Mouse (Mus musculus) ES-E14 (cell line): ENCODE results near the gene Tsacc. TPM values are rescaled to one million over a fixed set of nuclear protein-coding genes. Genes with fewer than 3 reads are reported as not detected.

Source experiments
- DNase-seq: peaks from one replicate; pipeline ENCODE4 v3.0.0-alpha.2; 2013; ENCODE audit warnings: low read depth, low spot score
- H3K27ac ChIP-seq: 2 replicates; pipeline ENCODE4 v1.5.1; 2012; ENCODE audit warnings: low read depth, mild to moderate bottlenecking, low read length, moderate library complexity, mixed read lengths; ENCODE audit not compliant: poor library complexity, insufficient read depth, severe bottlenecking
- H3K36me3 ChIP-seq: 2 replicates; pipeline ENCODE4 v1.6.1; 2012; ENCODE audit warnings: mild to moderate bottlenecking, low read length, moderate library complexity, mixed read lengths; ENCODE audit not compliant: control insufficient read depth, poor library complexity, insufficient read depth, severe bottlenecking
- H3K4me1 ChIP-seq, 2 experiments: fragments of 150-350 bp in 1 of 2; sonication (generic) in 1 of 2; 2 replicates each; pipeline ENCODE4 v1.6.1; 2012; ENCODE audit warnings: low read length in 2 of 2, mild to moderate bottlenecking in 1 of 2, mixed read lengths in 1 of 2; ENCODE audit not compliant: control insufficient read depth in 2 of 2, insufficient read depth in 2 of 2, poor library complexity in 1 of 2
- H3K4me3 ChIP-seq, 2 experiments: fragments of 150-350 bp in 1 of 2; sonication (generic) in 1 of 2; 2 replicates each; pipeline ENCODE4 v1.5.1; 2012; ENCODE audit warnings: low read length in 2 of 2, low read depth in 1 of 2, mild to moderate bottlenecking in 1 of 2, mixed read lengths in 1 of 2; ENCODE audit not compliant: insufficient read depth in 1 of 2, poor library complexity in 1 of 2, severe bottlenecking in 1 of 2
- H3K9ac ChIP-seq: 2 replicates; pipeline ENCODE4 v1.6.1; 2012; ENCODE audit warnings: low read depth, mild to moderate bottlenecking, low read length, mixed read lengths; ENCODE audit not compliant: poor library complexity, insufficient read depth, severe bottlenecking
- H3K9me3 ChIP-seq: fragments of 150-350 bp; sonication (generic); 2 replicates; pipeline ENCODE4 v1.6.1; 2012; ENCODE audit warnings: low read depth, mild to moderate bottlenecking, low read length; ENCODE audit not compliant: control insufficient read depth, insufficient read depth
- CHD2 ChIP-seq: IDR thresholded peaks from 2 replicates; pipeline ENCODE4 v1.6.1; 2014; ENCODE audit warnings: mild to moderate bottlenecking, low read depth, low read length, inconsistent platforms
- HCFC1 ChIP-seq: IDR thresholded peaks from 2 replicates; pipeline ENCODE4 v1.6.1; 2012; ENCODE audit warnings: low read length, inconsistent platforms, borderline replicate concordance; ENCODE audit not compliant: insufficient read depth
- MAFK ChIP-seq: IDR thresholded peaks from 2 replicates; pipeline ENCODE4 v1.6.1; 2014; ENCODE audit warnings: mild to moderate bottlenecking, low read depth, low read length, inconsistent platforms; ENCODE audit not compliant: insufficient read depth
- ZC3H11A ChIP-seq: IDR thresholded peaks from 2 replicates; pipeline ENCODE4 v1.6.1; 2012; ENCODE audit warnings: low read depth, mild to moderate bottlenecking, inconsistent platforms, low read length, borderline replicate concordance
- ZNF384 ChIP-seq: IDR thresholded peaks from 2 replicates; pipeline ENCODE4 v1.6.1; 2012; ENCODE audit warnings: low read depth, low read length, inconsistent platforms
- in situ Hi-C, 2 experiments: fragments of 600-800 bp; cut with MboI; formaldehyde crosslinking; loops; one replicate each; pipeline ENCODE4 v1.15.1; 2025; ENCODE audit warnings: low sequenced_read_pairs in 2 of 2, inconsistent platforms in 1 of 2; ENCODE audit not compliant: unreplicated experiment in 2 of 2
- total RNA-seq: library from RNA; depleted of rRNA; stranded (reverse); fragments of 300-350 nt; gene quantifications from 2 replicates; pipeline ENCODE4 v1.2.3, GENCODE M21; 2012; rRNA removed

Tsacc gene
- total RNA-seq, 1 experiment, result 16.7 TPM

DNA sequence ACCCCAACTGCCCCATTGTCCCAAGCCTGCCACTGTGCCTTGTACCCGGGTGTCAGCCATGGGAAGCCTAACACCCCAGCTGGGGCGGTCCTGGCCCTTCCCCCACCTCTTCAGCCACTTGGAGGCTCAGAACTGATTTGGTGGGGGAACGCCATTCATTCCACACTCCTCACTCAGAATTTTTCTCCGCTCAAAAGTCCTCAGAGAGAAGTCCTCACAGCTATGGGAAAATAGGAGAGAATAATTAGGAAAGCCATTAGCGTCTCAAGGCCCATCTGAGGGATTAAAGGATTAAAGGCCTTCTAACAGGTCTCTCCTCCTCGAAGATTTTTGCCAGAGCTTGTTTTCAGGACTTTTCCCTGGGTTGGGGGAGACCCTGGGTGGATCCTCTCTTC is 59.6 kb downstream of the Tsacc start:
- Histone ChIP-seq H3K4me3 (no peak overlapping the region), H3K9me3 (no peaks in the 10 kb centered on the region), H3K9ac (no peak overlapping the region), H3K27ac (no peak overlapping the region), H3K4me1 (peaks cover 0 to 8% of the 10 kb centered on the region in 2 experiments; a peak in 3 of 4 replicates), H3K36me3 (no peaks in the 10 kb centered on the region)
- TF ChIP-seq ZNF384 (no peak), HCFC1 (no peak), MAFK (no peak), ZC3H11A (no peak), CHD2 (no peak)
- DNase-seq, result no peak
- in situ Hi-C loops, result no loop called here

DNA sequence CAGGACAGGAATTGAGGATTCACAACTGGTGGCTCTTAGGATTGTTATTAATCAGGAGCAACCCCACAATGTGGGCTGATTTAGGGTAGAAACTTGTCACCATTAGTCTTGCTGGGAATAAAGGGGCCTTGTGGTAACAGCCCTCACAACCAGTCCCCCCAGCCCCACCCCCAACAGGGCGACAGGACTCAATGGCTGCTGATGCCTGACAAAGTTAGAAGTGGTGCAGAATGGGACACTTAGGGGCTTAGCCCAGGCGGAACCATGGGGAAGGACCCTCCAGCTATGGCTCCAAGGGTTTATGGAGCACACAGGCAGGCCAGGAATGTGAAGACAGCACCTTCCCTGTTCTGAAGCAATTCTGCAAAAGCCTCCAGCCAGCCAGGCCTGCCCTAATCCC is 61.2 kb downstream of the Tsacc start:
- no peak for DNase-seq
- Histone ChIP-seq H3K9me3 (no peaks in the 10 kb centered on the region), H3K9ac (no peak overlapping the region), H3K4me3 (no peak overlapping the region), H3K27ac (no peak overlapping the region), H3K4me1 (peaks cover 3 to 19% of the 10 kb centered on the region in 2 experiments; a peak in 3 of 4 replicates), H3K36me3 (no peaks in the 10 kb centered on the region)
- TF ChIP-seq HCFC1 (no peak), ZNF384 (no peak), MAFK (no peak), ZC3H11A (no peak), CHD2 (no peak)
- in situ Hi-C loops, result no loop called here

DNA sequence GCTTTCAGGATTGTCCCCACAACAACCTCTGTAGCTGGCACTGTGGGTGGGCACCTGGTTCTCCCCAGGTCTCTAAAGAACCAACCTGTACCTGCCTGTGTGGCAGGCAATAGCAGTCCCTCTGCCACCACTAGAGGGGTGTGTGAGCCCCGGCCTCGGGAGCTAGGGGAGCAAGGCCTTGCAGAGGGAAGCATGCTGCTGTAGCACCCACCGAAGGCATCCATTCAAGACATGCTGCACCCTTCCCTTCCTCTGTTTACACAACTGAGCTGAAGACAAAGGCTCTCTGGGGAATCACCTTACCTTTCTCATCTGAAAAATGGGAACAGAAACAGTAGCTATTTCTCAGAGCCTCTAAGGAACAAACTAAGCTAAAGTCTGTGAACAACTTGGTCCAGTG is 61.6 kb downstream of the Tsacc start:
- no peak for DNase-seq
- in situ Hi-C loops, result no loop called here
- peaks cover 3 to 22% of the 10 kb centered on the region in 2 experiments; a peak in 3 of 4 replicates for H3K4me1 ChIP-seq
- no peak overlapping the region for H3K27ac ChIP-seq
- no peak overlapping the region for H3K4me3 ChIP-seq
- TF ChIP-seq HCFC1 (no peak), ZNF384 (no peak), MAFK (no peak), ZC3H11A (no peak), CHD2 (no peak)
- no peaks in the 10 kb centered on the region for H3K9me3 ChIP-seq
- H3K36me3 ChIP-seq, result no peaks in the 10 kb centered on the region
- no peak overlapping the region for H3K9ac ChIP-seq

DNA sequence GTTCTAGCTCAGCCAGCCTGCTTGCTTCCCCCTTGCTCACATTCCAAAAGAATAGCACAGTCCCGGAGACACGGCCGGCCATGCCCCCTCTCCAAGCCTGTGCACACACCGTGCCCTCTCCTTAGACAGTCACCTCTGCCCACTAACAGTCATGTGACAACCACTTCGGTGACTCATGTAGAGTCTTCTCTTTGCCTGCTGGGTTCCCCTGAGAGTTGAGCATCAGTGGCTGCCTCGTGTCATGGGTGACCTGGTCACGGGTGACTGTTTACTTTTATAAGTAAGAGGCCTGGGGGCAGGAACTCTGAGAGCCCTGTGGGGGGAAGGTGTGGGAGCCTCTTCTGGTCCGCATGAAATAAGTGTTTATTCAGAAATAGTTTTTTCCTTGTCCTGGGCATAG is 62.8 kb downstream of the Tsacc start:
- TF ChIP-seq MAFK (no peak), ZNF384 (no peak), CHD2 (no peak), ZC3H11A (no peak), HCFC1 (no peak)
- H3K9ac ChIP-seq, result no peak overlapping the region
- in situ Hi-C loops, result no loop called here
- H3K27ac ChIP-seq, result no peak overlapping the region
- H3K4me1 ChIP-seq, result peaks cover 6 to 27% of the 10 kb centered on the region in 2 experiments; a peak in 3 of 4 replicates
- DNase-seq, result no peak
- no peaks in the 10 kb centered on the region for H3K9me3 ChIP-seq
- H3K36me3 ChIP-seq, result no peaks in the 10 kb centered on the region
- no peak overlapping the region for H3K4me3 ChIP-seq

DNA sequence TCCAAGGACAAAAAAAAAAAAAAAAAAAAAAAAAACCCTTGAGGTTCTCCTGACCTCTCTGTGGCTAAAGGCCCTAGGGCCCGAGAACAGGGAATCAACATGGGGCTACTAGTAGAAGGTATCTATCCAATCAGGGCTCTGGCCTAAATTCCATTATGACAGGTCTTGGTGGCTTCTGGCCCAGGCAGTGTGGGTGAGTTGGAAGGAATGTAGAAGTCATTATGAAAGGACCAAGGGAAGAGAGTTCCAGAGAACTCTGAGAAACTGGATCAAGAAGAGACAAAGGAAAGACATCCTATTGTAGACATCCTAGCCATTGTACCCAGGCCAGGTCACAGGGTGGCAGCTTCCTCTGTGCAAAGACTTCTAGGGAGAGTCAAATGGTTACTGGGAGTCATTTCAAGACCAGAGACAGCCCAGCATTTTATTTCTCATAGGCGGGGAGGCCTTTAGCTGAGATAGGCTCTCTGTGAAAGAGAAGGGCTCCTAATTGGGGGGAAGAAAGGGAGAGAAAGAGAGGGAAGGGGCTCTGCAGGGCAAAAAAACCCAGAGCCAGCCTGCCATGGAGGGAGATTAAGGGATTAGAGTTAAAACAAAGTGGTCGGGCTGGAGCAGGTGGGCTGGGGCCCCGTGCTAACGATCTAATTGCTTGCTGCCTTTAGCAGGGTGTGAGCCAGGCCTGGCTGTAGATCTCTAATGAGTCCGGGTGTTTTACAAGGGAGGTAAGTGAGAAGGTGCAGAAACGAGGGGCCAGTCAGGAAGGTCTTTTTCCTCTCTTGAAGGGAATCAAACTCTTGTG is 63.7 kb downstream of the Tsacc start:
- no peak overlapping the region for H3K9ac ChIP-seq
- no peak overlapping the region for H3K27ac ChIP-seq
- no peak for DNase-seq
- TF ChIP-seq CHD2, result no peak
- no peak for TF ChIP-seq HCFC1
- no peak for TF ChIP-seq ZC3H11A
- no peak for TF ChIP-seq ZNF384
- in situ Hi-C loops, result no loop called here
- H3K4me1 ChIP-seq, result peaks cover 6 to 29% of the 10 kb centered on the region in 2 experiments; a peak in 3 of 4 replicates
- H3K4me3 ChIP-seq, result no peak overlapping the region
- H3K36me3 ChIP-seq, result no peaks in the 10 kb centered on the region
- no peaks in the 10 kb centered on the region for H3K9me3 ChIP-seq

Other genes starting within 250 kb of the Tsacc start
- gene Naxe, start 238.5 kb downstream of the Tsacc start, total RNA-seq, result 117 and 144 TPM in 2 replicates
- not detected in 2 replicates for gene Ttc24, start 218.7 kb downstream of the Tsacc start, total RNA-seq
- gene Iqgap3, start 215.0 kb downstream of the Tsacc start, total RNA-seq, result 60.3 and 81.2 TPM in 2 replicates
- gene Mef2d, start 154.6 kb downstream of the Tsacc start, total RNA-seq, result 8.8 and 10.4 TPM in 2 replicates
- 3.4 and 4.6 TPM in 2 replicates for gene Rhbg, start 42.3 kb downstream of the Tsacc start, total RNA-seq
- gene Gm38392, start 9.8 kb downstream of the Tsacc start, total RNA-seq, result 2.4 and 2.9 TPM in 2 replicates
- gene Cct3, start 117 bp upstream of the Tsacc start, total RNA-seq, result 793 and 920 TPM in 2 replicates
- gene Glmp, start 28.0 kb upstream of the Tsacc start, total RNA-seq, result 147 and 226 TPM in 2 replicates
- 24.3 and 39.5 TPM in 2 replicates for gene Tmem79, start 39.1 kb upstream of the Tsacc start, total RNA-seq
- gene Smg5, start 39.3 kb upstream of the Tsacc start, total RNA-seq, result 182 and 230 TPM in 2 replicates
- 1.6 and 2.2 TPM in 2 replicates for gene Paqr6, start 67.6 kb upstream of the Tsacc start, total RNA-seq
- 2.6 and 3.2 TPM in 2 replicates for gene Bglap3, start 75.7 kb upstream of the Tsacc start, total RNA-seq
- gene Bglap2, start 81.7 kb upstream of the Tsacc start, total RNA-seq, result not detected in 2 replicates
- not detected in 2 replicates for gene Bglap, start 87.5 kb upstream of the Tsacc start, total RNA-seq
- gene Pmf1, start 113.3 kb upstream of the Tsacc start, total RNA-seq, result 89.5 and 97.0 TPM in 2 replicates
- 13.6 and 17.1 TPM in 2 replicates for gene Slc25a44, start 128.1 kb upstream of the Tsacc start, total RNA-seq
- gene Sema4a, start 164.2 kb upstream of the Tsacc start, total RNA-seq, result 8.8 and 10.1 TPM in 2 replicates
- gene Lmna, start 213.0 kb upstream of the Tsacc start, total RNA-seq, result 80.1 and 121 TPM in 2 replicates
- gene Mex3a, start 235.4 kb upstream of the Tsacc start, total RNA-seq, result 24.9 and 29.8 TPM in 2 replicates